Mouse (Mus musculus) retina, postnatal 7 days (tissue): ENCODE data around the gene Itpkb.

Experiments used
- DNase-seq: peaks from one replicate; pipeline ENCODE4 v3.0.0-alpha.2; 2012; ENCODE audit warnings: low read depth, low spot score

The Itpkb gene

DNA sequence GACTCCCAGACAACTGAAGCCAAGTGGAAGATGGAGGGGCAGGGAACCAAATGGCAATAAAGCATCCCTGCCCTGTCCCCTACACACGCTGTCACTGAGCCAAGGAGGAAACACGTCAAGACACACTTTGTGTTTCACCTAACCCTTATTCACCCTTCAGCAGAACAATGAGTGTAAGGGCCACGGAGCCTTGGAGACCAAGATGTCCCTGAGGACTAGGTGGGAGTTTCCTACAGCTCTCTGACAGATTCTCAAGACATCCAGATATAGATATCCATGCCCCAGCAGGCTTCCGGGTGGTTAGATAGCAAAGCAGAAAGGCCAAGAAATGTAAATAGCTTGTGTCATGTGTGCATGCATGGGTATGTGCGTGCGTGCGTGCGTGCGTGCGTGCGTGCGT, 63.6 kb downstream of the Itpkb start:
- no peak for DNase-seq

DNA sequence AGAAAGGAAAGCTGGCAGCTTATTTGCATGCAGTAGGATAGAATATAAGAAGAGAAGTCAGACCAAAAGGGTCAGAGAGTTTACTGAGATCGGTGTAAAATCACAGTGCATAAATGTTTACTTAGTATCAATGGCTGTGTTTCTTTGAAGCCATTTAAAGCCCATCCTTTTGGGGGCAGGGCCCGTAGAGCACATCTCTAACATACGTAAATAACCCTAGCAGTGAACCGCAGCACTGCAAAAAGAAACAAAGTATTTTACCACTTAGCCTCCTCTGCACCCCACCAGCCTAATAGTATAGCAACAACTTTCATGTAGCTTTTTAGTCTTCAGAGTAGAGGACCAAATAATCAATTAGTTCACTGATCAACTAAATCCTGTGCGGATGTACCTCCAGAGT, 67.4 kb downstream of the Itpkb start:
- DNase-seq: no peak

DNA sequence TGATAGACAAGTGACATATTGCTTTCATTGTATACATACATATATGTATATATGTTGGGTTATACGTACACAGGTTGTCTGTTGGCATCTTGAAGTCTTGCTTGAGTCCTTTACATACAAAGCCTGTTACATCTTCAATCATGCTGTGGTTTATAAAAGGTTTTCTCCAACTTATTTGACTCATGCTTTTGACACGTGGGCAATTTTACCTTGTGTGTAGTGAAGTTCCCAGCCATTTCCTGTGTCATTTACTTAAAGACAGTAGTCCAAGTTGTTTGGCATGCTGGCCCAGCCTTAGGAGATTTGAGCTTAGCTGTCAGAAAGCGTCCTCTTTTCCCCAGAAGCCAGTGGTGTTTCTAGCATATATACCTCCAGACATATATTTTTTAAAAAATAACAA, 68.2 kb downstream of the Itpkb start:
- DNase-seq: no peak

DNA sequence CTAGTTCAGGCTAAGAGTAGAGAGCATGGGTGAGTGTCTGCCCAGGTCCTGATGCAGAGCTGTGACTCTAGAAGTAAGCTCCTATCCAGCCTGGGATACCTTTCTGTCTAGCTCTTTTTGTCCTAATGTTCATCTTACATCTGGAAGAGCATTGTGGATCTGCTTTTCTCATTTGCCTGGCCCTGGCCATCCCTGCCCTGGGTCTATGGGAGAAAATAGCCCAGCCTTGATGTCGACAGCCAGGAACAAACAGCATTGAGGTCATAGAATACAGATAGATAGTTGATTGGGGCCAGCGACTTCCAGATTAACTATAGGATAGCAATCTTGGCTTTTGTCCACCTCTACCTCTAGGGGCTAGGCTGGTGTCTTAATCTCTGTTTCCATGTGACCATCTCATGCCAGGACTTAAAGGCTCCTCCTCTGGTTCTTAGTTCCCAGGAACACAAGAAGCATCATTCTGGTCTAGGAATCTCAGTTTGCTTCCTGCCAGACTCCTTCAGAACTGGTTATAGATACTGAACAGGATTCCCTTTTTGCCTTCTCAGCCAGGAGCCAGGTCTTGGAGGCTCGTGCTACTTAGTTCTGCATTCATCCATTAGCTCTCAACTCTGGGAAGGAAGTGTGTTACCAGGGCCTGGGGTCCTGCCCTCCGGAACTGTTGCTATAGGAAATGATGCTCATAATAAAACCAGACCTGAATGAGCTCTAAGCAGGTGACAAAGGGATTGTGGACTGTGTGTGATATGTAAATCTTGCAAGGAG, 70.6 kb downstream of the Itpkb start:
- no peak for DNase-seq

DNA sequence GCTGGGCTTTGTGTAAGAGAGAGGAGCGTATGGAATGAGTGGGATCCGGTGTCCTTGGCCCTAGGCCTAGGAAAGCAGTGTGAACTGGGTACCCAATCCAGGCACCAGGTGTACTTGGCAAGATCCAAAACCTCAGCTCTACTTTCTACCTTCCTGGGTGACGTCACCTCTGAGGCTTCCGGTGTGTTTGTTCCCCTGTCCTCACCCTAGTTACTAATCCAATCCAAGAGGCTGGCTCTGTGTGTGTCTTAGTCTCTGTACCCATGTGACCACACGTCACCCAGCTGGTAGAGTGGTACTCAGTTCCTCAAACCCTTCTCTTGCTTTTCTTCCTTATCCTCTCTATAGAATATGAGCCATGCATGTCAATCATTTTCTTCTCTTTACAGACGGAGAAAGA, 71.4 kb downstream of the Itpkb start:
- DNase-seq: no peak

GRCm38 (mm10) chr1:180402481-180403081, 72.3 kb downstream of the Itpkb start:
- DNase-seq: no peak

GRCm38 (mm10) chr1:180403357-180403693, 73.0 kb downstream of the Itpkb start:
- no peak for DNase-seq

GRCm38 (mm10) chr1:180403694-180404606, 73.7 kb downstream of the Itpkb start:
- DNase-seq: no peak

DNA sequence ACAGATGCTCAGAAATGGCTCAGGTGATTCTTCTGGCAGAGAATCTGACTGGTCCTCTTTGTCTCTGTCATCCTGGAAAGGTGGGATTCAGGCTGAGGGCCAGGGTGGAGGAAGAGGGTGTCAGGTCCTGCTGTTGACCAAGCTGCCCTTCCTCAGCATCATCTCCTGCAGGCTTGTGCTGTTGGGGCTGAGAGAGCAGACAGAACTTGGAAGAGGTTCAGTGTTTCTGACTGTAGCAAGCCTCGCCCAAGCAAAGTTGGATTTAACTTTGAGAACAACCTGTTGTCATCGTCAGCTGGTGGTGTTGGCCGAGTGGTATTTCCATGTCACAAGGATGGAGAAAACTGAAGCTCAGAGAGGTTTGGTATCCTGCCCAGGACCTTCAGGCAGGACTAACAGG, 74.4 kb downstream of the Itpkb start:
- no peak for DNase-seq

DNA sequence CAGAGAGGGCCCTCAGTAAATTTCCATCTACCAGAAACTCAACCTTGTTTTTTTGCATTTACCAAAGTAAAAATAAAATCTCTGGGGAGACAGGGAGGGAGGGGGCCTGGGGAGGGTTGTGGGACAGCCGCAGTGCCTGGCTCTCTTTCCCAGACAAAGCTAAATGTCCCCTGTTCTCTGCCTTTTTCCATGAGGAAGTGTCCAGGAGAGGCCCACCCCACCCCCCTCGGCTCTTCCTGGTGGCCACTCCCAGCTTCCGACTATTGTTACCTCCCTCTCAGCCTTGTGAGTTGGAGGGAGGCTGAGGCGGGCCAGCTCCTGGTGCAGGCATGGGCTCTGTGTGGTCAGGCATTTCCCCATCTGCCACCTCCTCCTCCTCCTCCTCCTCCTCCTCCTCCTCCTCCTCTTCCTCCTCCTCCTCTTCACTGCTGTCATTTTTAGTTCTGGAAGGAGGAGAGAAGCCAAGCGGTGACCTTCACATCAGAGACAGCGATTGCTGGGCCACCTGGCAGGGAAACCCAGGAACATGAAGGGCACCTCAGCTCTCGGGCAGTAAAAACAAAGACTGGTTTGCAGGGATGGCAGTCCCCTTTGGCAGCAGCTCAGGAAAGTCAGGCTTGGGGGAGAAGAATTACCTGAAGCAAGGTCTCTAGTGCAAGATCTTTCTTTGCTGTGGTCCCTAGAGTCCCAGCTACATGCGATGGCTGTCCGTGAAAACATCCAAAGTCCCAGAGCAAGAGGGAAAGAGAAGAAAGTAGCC, 75.5 kb downstream of the Itpkb start:
- no peak for DNase-seq

GRCm38 (mm10) chr1:180406336-180407035, 76.2 kb downstream of the Itpkb start:
- no peak for DNase-seq

GRCm38 (mm10) chr1:180407171-180407671, 76.9 kb downstream of the Itpkb start:
- DNase-seq: peak; percentile 75

DNA sequence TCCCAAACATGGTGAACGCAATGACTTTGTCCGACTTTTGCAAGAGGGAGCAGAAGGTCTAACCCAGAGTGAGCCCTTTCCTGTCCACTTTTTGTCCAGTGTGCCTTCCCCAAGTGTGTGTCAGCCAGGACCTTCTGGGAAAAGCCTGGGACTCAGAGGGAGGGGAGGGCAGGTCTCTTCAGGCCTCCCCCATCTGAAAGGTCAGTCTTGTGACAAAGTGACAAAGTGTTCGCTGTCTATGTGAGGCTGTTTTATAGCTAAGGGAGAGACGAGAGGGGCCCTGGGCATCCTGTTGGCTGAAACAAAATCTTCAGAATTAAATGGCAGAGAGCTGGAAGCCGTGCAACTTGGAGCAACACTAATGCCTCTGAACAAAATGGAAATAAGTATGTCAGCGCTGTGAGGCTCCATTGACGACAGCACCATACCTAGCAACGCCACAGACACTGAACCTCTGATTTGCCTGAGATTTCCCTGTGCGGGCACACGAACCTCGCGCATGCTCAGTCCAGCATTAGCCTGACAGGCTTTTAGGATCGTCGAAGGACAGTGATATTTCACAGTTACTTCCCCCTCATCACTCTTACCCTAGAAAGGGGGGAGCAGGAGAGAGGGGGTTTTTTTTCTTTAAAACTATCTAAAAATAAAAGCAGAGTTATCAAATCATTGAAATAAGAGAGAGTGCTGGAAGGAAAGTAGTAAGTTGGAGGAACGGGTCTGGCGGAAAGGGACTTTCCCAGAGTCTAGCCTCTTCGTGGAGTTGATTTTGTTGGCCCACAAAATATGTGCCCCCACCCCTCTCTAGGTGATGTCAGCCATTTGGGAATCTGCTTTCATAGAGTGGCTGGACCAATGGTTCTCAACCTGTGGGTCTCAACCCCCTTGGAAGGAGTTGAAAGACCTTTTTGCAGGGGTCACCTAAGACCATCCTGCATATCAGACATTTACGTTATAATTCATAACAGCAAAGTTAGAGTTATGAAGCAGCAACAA, 77.7 kb downstream of the Itpkb start:
- no peak for DNase-seq

DNA sequence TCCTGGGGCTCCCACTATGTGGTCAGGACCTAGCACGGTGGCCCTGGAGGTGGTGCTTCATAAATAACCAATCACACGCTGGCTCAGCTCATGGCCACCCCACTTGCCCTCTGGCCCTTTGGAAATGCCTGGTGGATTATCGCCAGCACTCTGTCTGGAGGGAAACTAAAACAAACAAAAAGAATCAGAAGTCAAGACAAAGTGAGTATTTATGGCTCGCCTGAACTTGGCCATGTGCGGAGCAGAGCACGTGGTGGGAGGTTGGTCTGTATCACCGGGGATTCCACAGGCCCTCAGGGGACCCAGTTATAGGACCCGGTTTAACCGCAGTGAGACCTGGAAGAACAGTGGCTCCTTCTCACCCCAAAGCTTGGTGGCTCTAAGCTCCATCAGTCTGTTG, 78.5 kb downstream of the Itpkb start:
- DNase-seq: no peak

GRCm38 (mm10) chr1:180409771-180410170, 79.5 kb downstream of the Itpkb start:
- DNase-seq: no peak

DNA sequence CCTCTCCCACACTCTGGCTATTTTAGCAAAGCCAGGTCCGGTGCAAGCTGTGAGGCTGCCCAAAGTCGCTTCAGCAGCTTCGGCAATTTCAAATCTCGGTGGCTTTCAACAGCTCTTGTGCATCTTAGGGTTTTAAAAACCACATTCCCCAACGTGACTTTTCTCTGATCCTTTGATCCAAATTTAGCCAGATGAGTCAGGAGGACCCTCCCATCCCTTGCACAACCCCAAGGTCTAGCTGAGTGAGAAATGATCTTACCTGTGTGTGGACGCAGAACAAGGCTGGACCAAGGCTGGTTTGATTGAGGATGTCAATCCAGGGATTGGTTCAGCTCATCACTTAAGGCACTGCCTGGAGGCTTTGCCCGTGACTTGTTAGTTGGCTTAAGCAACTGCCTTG, 80.0 kb downstream of the Itpkb start:
- DNase-seq: no peak

DNA sequence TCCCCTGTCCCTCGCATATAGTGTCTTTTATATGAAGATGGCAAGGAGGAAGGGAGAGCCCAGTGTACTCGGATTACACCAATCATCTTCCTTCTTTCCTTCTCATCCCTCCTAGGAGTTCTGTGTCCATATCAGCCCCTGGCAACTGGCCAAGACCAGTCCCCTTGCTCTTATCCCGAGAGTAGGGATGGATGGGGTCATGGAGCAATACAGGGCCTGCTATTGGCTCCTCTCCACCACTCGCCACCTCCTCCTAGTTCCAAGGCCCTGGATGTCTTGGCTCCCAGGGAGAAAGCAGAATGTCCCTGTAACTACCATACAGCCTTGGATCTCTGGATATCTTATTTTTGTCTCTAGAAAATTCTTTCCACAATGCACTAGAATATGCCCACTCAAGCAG, 84.8 kb downstream of the Itpkb start:
- no peak for DNase-seq

DNA sequence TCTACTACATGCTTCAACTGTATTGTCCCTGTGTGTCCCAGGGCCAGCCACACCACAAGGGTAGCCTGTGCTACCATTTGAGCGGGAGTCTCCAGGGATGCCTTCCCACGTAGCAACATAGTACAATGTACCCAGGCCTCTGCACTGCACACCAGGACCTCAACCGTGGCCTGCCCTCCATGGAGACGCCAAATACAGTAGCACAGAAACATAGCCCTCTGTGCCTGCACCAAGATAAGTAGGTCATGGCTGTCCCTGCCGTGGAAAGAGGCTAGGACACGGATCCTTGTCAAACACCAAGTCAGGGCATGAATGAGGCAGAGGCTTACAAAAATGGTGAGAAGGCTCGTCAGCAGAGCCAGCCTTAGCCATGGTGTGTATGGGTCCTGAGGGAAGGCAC, 85.6 kb downstream of the Itpkb start:
- no peak for DNase-seq

DNA sequence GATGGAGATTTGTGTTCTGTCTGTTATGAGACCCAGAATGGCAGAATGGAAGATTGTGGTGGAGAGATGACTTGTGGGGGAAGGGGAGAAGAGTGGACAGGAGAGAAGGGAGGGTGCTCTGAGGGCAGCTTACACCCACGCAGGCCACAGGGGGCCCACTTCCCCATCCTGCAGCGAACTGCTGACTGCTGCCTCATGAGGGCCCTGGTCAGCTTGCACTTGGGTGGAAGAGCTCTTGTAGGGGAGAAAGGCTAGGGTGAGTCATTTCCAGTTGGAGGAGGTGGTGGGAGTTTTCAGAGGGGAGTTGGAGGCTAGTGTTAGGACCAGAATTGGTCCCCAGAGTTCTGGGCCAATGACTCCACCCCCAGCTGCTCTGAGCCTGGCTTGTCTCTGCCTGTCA, 86.8 kb downstream of the Itpkb start:
- DNase-seq: no peak

- DNase-seq: no peak
Measured at GRCm38 (mm10) chr1:180419059-180419458, 88.8 kb downstream of the Itpkb start.
